Mouse (Mus musculus) natural killer cell, adult 2 months (primary cell): ENCODE data around the gene Fntb.
"Not testable (repeated sequence)": the region's sequence is repeated elsewhere in the genome, so short reads cannot be mapped to it uniquely, and the experiment has no call there.

Source experiments
- DNase-seq, 2 experiments: peaks; one replicate each; pipeline ENCODE4 v3.0.0; 2022; ENCODE audit warnings: low spot score in 2 of 2

Gene Fntb

DNA sequence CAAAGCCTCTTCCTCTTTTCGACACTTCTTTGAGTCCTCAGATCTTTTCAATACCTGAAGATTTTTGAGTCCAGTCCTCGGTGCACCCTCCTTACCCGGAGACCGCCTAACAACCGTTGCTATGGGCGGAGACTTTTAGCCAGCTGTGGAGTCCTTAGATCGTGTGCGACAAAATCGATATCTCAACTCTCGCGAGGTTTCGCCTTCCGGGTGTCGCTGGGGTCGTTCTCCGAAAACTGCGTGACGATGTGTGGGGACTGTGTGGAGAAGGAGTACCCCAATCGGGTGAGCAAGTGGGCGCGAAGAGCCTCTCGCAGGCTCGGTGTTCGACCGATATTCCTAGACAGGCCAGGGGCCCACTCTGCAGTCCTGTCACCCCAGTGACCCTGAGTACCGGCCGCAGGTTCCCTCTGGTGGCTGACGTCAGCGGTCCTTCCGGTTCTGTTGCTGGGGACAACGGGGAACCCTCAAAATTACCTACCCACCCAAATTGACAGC lies at the start of gene Fntb, which contains the start of gene Churc1:
Gene Fntb (plus strand): TSS at position 236 of the 498 bp plus-strand sequence.
Gene Churc1 (plus strand): TSS at position 185 of the 498 bp plus-strand sequence.
- DNase-seq = peak; percentile 96 to 97

DNA sequence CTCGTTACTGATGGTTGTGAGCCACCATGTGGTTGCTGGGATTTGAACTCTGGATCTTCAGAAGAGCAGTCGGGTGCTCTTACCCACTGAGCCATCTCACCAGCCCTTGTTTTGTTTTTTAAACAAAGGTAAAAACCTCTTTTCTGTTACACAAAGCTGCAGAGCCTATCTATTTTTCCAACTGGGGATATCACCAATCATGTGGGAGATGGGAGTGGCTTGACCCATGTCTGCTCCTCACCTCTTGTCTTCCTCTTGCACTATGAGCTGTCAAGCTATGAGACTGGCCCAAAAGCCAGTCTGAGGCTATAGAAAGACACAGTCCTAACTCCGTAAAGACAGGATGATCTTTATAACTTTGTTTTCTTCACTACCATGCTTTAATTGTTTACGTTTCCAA lies 47.0 kb upstream of the Fntb start:
- DNase-seq = no peak

DNA sequence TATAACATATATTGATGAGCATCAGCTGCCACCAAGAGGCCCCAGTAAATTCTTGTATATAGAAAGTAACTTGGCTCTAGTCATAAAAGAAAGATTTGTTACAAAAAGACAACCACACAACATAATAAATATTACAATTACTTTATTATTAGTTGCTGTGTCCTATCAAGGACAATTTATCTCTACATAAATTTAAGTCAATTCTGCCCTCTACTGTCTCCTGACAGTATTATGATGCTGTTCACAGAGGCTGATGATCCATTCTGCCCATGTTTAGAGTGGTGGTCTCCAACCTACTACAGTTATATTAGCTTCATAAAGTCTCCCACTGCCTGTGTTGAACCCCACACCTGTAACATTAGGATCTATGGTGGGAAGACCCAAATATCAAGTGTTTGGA lies 44.8 kb upstream of the Fntb start:
- no peak for DNase-seq

DNA sequence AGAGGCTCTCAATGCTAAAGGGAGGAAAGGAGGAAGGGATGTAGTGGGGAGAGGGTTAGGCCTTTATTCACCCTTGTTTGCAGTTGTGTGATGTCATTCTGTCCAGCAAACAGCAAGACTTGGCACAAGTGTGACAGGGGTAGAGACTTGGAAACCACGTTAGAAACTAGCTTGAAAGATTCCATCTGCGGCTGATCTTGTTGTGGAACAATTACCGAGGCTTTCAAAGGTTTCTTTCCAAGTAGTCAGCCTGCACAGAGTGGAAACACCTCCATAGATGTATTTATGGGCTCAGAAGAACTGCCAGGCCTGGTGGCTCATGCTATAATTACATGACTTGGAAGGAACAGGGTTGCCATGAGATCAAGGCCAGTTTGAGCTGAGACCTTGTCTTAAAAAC lies 43.4 kb upstream of the Fntb start:
- no peak for DNase-seq

DNA sequence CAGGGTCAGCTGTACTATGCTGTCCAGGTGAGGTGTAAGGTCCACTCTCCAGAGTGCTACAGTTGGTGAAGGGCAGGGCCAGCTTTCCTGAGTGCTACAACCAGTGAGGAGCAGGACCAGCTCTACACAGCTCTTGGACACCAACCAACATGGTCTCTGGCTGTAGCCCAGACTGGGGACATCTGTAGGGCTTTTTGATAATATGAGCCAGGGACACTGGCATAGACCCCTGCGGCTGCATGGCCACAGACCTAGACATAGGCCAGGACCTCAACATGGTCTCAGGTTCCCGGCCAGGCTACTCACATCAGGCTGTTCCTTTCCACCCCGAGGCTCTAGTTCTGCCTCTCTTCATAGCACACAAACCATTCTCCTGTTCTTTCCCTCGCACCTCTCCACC lies 37.4 kb upstream of the Fntb start:
- no peak for DNase-seq

DNA sequence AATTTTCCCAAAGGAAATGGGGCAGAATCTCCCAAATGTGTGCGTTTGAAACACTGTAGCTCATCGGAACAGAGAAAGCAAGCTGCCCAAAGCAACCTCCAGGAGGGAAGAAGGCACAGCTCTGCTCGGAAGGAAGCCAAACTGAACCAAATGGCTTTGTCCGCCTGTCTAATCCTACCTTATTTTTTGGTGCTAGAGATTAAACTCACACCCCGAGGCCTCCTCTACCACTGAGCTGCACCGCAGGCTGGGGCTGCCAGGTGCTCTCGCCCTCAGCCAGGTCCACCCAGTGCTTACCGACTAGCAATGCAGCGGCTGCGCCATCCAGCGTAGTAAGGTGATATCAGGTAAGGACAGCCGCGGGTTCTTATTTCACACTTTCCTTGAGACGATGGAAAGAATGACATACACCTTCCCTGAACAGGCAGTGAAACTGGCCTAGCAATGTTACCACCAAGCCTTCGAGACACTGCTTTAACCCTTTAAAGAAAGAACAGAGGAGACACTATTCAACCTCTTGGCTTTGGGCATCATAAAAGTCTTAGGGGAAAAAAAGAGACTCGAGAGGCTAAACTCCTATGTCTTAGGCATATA lies 14.4 kb upstream of the Fntb start:
- no peak for DNase-seq

DNA sequence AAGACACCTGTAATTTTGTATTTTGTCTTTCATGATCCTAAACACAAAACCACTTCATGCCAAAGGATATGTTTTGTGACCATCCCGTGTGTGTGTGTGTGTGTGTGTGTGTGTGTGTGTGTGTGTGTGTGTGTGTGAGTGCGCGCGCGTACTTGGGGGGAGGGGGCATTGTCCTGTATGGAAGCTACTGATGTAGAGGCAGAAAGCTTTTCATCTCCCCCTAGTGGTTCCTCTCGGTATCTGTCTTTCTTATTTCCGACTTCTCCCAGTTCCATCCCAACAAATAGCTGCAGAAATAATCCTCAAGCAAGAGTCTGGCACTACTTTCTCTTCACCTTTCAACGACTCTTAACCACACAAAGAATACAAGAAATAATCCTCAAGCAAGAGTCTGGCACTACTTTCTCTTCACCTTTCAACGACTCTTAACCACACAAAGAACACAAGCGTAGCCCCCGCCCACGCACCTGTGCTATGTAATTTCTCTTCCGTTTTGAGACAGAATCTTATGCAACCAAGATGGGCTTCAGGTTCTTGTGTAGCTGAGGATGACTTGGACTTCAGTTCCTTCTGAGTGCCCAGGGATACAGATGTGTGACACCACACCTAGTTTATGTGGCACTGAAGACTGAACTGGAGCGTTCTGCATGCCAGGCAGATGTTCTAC lies 12.6 kb upstream of the Fntb start:
- DNase-seq = peak in 1 of 2 experiments; percentile 42

DNA sequence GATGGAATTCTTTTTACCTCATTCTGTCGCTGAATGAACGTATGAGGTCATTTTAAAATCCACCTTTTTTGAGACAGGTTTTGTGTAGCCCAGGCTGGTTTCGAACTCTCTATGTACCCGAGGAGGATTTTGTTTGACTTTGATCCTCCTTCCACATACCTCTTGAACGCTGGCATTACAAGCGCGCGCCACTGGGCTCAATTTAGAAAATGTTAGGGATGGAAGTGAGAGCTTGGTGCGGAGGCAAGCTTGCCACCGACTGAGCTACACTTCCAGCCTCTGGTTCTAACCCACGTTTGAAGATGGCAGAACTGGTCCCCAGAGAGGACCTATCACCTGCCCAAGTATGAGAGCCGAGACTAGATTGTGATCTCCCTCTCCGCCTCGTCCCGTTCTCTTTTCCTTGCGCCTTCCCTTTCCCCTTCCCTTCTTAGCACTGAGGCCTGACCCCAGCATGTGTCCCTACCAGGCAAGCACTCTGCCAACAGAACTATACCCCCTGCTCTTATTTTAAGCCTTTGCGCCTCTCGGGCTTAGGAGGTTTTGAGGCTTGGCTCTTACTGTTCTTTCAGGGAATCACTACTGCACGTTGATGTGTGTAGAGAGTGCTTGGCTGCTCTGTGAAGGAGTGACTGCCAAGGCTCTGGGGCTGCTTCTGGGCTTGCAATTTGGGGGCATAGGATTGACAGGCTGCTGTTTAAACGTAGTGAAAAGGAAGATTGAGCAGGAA lies 677 bp downstream of the Fntb start:
- no peak for DNase-seq

DNA sequence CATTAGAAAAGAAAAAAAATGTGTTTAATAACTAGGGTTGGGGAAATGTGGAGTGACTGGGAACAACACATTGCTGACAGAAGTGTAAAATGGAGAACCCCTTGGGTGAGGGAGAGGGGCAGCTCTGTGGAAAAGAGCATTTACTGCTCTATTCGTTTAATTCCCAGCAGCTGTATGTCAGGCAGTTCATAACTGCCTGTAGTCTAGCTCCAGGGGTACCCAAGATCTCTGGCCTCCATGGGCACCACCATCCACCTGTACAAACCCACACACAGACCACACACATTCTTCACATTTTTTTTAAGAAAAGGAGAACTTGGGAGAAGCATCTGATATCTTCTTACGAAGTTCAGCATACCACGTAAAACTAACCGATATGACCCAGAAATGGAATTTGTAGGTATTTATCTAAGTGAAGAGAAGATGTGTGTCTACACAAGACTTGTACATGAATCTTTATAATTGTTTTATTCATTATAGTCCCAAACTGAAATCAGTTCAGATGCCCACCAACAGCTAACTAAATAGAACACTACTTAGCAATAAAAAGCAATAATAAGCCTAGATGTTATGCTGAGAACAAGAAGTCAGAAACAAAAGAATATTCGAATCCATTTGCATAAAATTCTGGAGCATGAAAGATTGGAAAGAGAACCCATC lies 5.6 kb downstream of the Fntb start:
- no peak for DNase-seq

DNA sequence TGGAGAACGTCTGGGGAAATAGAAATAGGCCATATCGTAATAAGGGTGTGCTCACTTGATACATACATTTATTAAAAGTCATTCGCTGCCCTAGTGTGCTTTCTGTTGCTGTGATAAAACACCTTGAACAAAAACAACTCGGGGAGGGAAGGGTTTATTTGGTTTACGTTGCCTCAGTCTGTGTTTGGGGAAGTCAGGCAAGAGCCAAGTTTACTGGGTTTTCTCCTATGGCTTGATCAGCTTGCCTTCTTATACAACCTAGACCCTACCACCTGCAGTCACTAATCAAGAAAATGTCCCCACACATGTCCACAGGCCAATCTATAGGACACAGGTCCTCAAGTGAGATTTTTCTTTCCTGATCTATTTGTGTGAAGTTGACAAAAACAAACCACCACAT lies 6.2 kb downstream of the Fntb start:
- no peak for DNase-seq

DNA sequence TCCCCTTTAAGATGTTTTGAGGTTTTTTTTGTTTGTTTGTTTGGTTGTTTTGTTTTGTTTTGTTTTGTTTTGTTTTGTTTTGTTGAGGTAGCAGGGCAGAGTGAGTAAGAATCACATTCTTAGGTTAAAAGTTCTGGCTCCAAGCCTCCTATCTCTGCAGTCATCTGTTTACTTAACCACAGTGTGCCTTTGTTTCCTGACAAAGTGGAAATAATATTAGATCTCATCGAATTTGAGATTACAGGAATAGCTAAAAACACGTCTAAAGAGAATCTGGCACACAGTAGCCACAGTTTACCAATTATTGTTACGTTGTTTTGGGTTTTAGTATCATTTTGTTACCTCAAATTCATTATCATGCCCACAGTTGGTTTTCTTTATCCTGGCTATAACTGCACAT lies 9.3 kb downstream of the Fntb start:
- no peak for DNase-seq

DNA sequence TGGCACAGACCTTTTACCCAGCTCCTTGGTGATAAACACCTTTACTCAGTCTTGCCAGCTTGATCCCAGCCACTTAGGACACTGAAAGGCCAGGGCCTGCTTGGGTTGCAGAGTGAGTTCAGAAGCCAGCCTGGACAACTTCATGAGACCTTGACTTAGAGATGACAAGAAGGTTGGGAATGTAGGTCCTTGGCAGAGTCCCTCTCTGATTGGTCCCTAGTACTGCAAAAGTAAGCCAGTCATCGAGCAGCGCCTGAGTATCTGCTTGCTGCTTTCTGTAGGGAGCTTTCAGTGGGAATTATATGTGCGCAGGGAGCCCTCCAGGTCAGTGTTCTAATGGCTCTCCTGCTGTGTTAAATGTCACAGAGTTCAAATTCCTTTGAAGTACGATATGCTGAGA lies 9.7 kb downstream of the Fntb start:
- no peak for DNase-seq

DNA sequence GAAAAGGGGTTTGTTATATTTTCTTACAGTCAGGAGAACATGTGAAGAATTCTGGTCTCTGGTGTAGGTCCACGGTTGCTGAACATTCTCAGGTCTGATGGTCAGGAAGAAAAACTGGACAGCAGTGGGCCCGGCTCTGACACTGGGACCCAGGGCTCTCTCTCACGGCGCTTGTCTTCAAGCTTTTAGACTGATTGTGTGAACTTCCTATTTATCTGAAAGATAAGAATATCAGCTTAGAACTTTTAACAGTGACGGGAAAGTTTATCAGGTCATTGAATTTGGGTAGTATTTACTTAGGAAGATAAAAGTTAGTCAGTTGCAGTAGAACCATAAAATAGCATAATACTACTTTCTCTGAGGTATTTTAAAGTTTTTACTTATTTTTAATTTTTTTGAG lies 11.5 kb downstream of the Fntb start:
- DNase-seq = no peak

DNA sequence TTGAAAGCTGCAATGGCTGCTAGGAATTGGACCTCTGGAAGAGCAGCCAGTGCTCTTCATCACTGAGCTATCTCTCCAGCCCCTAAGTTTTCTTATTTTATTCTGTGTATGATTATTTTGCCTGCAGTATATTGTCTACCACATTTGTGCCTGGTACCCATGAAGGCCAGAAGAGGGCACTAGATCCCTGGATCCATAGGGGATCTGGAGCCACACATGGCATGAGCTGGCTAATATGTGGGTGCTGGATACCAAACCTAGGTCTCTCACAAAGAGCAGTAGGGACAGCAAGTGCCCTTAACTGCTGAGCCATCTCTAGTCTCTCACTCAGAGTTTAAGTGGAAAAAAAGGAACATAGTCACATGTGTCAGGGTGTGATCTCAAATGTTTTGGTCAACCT lies 12.5 kb downstream of the Fntb start:
- no peak for DNase-seq

DNA sequence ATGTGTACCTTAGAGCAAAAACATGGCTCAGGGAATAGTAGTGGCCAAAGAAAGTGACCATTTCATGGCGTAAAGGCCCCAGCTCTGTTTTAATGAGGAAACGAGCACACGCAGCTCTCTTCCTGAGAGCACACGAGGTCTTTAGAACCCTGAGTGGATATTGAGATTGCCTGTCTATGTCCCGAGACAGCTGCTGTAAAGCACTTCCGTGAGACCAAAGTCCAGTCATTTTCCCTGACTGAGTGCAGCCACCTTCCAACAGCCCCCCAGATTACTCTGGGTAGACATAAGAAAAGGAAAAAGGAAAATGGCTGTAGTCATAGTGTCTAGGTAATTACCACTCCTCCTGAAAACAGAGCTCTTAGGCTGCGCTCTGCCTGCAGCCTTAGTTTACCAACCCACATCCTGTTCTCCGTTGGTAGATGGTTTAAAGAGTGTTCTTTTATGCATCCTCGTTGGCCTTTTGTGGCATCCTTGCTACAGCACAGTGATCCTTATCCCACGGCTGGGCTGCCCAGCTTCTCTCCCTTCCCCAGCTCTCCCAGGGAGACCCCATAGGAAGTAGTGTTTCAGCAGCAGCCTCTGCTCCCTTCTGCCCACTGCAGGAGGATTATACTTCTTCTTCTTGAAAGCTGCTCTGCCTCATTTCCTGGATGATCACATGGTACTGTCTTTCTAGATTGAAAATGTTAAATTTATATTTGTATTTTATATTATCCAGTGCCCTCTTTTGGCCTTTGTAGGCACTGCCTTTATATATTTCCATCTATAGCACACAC lies 13.1 kb downstream of the Fntb start:
- no peak for DNase-seq

DNA sequence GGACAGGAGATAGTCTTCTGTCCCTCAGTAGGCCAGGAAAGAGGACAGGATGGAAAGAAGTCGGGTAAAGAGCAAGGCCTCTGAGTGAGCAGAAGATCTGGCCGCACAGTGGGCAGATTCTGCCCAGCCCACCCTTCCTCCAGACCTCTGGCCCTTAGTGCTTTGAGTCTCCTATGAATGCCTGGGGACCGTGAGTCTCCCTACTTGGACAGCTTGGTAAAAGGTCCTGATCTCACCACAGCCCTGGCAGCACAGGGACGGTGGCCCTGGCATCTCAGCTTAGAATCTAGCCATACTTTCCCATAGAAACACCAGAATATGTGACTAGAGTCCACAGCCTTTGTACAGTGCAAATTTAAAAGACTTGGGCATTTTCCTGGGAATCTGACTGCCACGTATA lies 14.6 kb downstream of the Fntb start:
- no peak for DNase-seq

DNA sequence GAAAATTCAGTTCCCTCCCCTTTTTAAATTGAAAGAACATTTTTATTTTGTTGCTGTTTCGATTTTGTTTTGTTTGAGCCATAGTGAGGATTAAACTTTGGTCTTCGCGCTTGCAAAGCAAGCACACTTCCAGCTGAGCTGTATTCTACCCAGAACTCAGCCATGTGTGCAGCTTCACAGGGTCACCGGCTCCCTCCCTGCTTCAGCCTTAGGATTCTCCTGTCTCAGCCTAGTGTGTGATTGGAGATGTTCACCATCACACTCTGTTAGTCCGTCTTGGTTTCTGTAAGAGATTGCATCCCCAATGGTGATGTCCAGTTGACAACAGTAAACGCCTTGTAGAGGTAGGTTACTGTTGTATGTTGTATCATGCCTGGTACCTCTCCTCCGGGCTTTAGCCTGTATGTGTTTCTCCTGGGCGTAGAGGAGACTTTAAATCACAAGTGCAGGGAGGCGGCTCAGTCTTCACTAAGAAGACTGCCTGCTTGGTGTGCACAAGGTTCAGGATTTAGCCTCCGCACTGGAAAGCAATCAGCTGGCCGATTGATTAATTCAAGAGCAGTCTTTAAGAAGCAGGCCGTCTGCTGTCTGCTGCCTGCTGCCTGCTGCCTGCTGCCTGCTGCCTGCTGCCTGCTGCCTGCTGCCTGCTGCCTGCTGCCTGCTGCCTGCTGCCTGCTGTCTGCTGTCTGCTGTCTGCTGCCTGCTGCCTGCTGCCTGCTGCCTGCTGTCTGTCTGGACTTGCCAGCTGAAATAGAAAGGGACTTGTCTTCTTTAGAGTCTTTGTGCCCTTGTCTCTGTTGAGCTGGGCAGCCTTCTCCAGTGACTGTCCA lies 15.5 kb downstream of the Fntb start:
- no peak for DNase-seq

DNA sequence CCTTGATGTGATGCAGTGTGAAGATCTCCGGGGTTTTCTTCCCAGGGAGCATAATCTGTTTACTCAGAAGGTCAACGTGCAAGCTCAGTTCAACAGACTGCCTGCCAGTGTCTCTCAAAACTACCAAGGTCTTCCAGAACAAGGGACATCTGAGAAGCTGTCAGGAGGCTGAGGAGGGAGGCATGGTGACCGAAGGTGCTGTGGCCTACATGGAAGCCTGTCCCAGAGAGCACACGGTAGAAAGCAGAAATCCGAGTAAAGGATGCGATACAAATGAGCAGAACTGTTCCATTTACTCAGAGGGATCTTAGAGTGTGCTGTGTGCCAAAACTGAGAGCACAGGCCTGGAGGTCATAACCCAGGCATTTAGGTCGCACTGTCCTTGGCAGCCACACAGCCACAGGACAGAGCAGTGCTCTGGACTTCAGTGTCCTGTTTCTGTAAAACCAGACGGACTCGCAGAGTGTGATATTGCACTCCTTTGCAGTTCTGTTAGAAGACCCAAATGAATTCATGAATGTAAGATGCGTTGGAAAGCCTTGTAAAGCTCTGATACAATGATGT lies 18.7 kb downstream of the Fntb start:
- no peak for DNase-seq

DNA sequence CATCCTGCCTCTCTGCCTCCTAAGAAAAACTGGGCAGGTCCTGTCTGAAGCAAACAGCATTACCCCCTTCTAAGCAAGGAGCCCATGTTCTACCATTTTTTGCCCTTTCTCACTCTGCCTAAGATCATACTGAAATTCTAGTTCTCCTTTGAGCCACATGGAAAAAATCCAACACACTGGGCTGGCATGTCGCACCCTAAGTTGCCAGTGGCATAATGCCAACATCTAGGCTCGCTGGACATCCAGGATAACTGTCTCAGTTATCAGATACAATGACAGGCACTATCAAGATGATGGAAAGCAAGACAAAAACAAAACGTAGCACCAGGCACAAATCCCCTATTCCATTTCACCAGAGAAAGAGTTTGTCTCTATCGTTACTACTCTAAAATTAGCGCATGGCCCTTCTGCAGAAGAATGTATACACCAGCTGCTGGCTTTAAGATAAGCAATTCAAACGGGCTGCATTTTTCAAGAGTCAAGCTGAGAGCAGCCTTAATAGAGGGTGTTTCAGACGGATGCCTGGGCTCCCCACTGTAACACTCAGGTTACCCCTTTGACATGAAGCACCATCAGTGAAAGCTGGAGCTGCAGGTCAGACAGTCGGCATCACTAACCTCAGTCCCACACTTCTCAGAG lies 25.2 kb downstream of the Fntb start:
- DNase-seq = no peak

DNA sequence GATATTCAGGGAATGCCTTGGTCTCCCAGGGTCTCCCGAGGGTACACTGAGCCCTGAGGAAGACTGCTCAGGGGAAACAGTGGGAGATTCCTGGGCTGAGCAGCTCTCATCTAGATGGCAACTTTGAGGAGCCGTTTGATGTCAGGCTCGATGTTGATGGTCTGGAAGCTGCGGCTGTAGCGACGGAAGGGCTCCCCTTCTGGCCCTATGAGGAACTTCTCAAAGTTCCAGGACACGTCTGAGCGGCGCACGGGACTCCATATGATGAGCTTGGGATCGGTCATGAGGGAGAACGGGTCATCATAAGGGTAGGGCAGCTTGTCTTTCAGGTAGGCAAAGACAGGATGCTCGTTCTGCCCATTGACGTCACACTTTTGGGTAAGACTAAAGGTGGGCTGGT lies 27.2 kb downstream of the Fntb start:
- DNase-seq = not testable (repeated sequence)
